Mouse (Mus musculus) adrenal gland, postnatal 14 days (tissue): Measurements from ENCODE around the gene Spag16. TPM values are rescaled to one million over a fixed set of nuclear protein-coding genes. Genes with fewer than 3 reads are reported as not detected.
"Not testable (repeated sequence)": the region's sequence is repeated elsewhere in the genome, so short reads cannot be mapped to it uniquely, and the experiment has no call there.

ENCODE experiments used
- DNase-seq: peaks from one replicate; pipeline ENCODE4 v3.0.0; 2021; ENCODE audit warnings: mixed read lengths
- long read RNA-seq, 2 experiments: library from polyadenylated mRNA; stranded (forward); transcript quantifications; one replicate each; pipeline ENCODE4 v2.0.0; 2021
- total RNA-seq: library from RNA; stranded (reverse); gene quantifications from 2 replicates; pipeline ENCODE4 v1.2.3, GENCODE M21; 2021

Spag16 gene
- total RNA-seq = not detected in 2 replicates
- long read RNA-seq, experiment 1 = 0 reads
- long read RNA-seq, experiment 2 = 0 reads

- peak; percentile 60 for DNase-seq
Observed at GRCm38 (mm10) chr1:69826806-69827703, at the start of gene Spag16. Gene Spag16 (plus strand): TSS chr1:69826970.

- peak; percentile 40 for DNase-seq
Observed at GRCm38 (mm10) chr1:69785129-69785528, 41.6 kb upstream of the Spag16 start.

- DNase-seq = no peak
Observed at GRCm38 (mm10) chr1:69786716-69787115, 40.1 kb upstream of the Spag16 start.

- DNase-seq = no peak
Observed at GRCm38 (mm10) chr1:69787379-69787778, 39.4 kb upstream of the Spag16 start.

GRCm38 (mm10) chr1:69790337-69791250, 36.2 kb upstream of the Spag16 start:
- DNase-seq = peak; percentile 74

- no peak for DNase-seq
Observed at GRCm38 (mm10) chr1:69798948-69799565, 27.7 kb upstream of the Spag16 start.

- no peak for DNase-seq
Observed at GRCm38 (mm10) chr1:69810161-69810560, 16.6 kb upstream of the Spag16 start.

GRCm38 (mm10) chr1:69825635-69826034, 1.1 kb upstream of the Spag16 start:
- DNase-seq = not testable (repeated sequence)

GRCm38 (mm10) chr1:69828872-69829479, 2.2 kb downstream of the Spag16 start:
- DNase-seq = no peak

- no peak for DNase-seq
Observed at GRCm38 (mm10) chr1:69830586-69830985, 3.8 kb downstream of the Spag16 start.

GRCm38 (mm10) chr1:69831002-69831401, 4.2 kb downstream of the Spag16 start:
- no peak for DNase-seq

GRCm38 (mm10) chr1:69833476-69833875, 6.7 kb downstream of the Spag16 start:
- DNase-seq = not testable (repeated sequence)

GRCm38 (mm10) chr1:69853436-69853835, 26.7 kb downstream of the Spag16 start:
- DNase-seq = no peak

GRCm38 (mm10) chr1:69867776-69868175, 41.0 kb downstream of the Spag16 start:
- DNase-seq = no peak

- DNase-seq = no peak
Observed at GRCm38 (mm10) chr1:69956606-69957005, 129.8 kb downstream of the Spag16 start.

GRCm38 (mm10) chr1:69996874-69997273, 170.1 kb downstream of the Spag16 start:
- no peak for DNase-seq

- no peak for DNase-seq
Observed at GRCm38 (mm10) chr1:70012991-70013390, 186.2 kb downstream of the Spag16 start.

- DNase-seq = no peak
Observed at GRCm38 (mm10) chr1:70037384-70037783, 210.6 kb downstream of the Spag16 start.

GRCm38 (mm10) chr1:70067404-70067803, 240.6 kb downstream of the Spag16 start:
- DNase-seq = no peak

GRCm38 (mm10) chr1:70073440-70073839, 246.7 kb downstream of the Spag16 start:
- DNase-seq = no peak

- DNase-seq = peak; percentile 20
Observed at GRCm38 (mm10) chr1:70078806-70079205, 252.0 kb downstream of the Spag16 start.
